Mouse (Mus musculus) adrenal gland (tissue): ENCODE measurements around the gene Cnpy4.

ENCODE experiments used
- intact Hi-C: fragments of 180-260 bp; cut with DNase I; formaldehyde crosslinking; loops from one replicate; pipeline ENCODE4 v1.15.1; 2025
- long read RNA-seq, 2 experiments: library from polyadenylated mRNA; unstranded; transcript quantifications; one replicate each; pipeline ENCODE4 v2.0.0; 2020; ENCODE audit warnings: borderline replicate concordance in 1 of 2; ENCODE audit not compliant: insufficient replicate concordance in 1 of 2

Gene Cnpy4
- long read RNA-seq, experiment 1, transcript Cnpy4-202 (6 exons, 1,855 nt), result major isoform, 13 of 13 reads
- long read RNA-seq, experiment 1, partial matches to known transcripts, result 0 of 13 reads
- long read RNA-seq, experiment 1, other reads (novel, unspliced or antisense), result 0 of 13 reads
- long read RNA-seq, experiment 2, transcript Cnpy4-202 (6 exons, 1,855 nt), result major isoform, 12 of 12 reads
- long read RNA-seq, experiment 2, partial matches to known transcripts, result 0 of 12 reads
- long read RNA-seq, experiment 2, other reads (novel, unspliced or antisense), result 0 of 12 reads

DNA sequence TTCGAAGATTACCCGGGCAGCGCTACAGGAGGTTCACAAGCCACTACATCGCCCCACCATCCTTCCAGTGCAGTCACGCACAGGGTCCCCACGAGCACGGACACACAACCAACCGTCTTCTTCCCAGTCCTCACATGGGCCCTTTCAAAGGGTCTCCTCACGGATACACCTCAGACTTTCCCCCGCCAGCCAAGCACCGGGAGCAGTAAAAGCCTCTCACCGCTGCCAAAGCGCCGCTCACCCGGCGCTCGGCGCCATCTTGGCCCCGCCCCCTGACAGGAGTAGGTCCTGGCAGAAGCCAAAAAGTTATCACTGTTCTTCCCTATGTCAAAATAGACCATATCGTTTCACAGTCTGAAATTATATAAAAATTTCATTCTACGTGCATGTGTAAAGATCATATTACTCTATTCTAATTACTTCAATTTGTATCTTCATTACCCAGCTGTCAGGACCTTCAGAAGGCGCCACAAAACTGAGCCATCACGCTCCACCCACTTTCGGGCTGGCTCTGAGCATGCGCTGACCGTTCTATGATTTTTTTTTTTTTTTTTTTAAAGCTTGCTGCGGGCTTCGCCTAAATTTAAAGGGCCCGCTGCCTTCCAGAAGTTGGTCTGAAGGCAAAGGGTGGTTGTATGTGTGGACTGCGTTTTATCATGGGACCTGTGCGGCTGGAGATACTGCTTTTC, at the start of gene Cnpy4, which contains the start of gene Taf6:
TSS of gene Cnpy4 (plus strand) at position 536 of the 689 bp plus-strand sequence.
TSS of gene Taf6 (minus strand) at position 502 of the 689 bp plus-strand sequence.
- intact Hi-C loops, result no loop called here

DNA sequence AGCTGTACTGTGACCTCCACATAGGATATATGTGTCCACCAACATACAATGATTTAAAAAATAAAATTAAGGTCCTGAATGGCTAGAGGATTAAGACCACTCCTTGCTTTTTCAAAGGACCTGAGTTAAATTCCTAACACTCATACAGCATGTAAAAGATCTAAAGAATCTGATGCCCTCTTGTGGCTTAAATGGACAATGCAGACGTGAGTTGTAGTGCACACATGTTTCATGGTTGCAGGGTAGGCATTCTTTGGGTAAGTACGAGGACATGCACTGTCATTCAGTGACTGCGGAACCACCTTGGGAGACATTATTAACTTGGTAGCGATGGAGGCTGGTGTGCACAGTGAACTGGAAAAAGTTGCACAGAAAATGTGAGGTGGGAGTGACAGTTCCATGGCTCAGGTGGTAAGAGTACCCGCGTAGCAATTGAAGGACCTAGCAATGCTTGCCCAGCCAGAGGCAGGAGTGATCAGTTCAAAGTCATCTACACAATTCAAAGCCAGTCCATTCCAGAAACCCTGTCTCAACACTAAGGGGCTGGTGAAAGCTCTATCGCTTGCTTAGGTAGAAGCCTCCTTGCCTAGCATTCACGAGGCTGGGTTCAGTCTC, 49.2 kb upstream of the Cnpy4 start:
- intact Hi-C loops, result loop anchor here (5.0 kb wide), 1 partner anchor 251 kb away; no protein-coding TSS in a partner anchor

DNA sequence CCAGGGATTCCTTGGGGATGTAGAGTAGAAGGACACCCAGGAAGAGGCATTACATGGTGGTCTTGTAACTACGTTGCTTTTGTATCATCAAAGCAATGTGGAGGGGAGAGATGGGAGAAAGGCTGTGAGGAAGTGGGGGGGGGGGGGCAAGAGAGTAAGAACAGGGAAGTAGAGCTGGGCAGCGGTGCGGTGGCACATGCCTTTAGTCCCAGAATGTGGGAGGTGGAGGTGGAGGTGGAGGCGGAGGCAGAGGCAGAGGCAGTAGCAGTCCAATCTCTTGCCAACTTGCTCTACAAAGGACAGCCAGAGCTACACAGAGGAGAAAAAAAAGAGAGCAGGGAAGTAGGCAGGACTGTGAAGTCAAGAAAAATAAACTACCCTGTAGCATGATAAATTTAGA, 48.7 kb upstream of the Cnpy4 start:
- intact Hi-C loops, result loop anchor here (5.0 kb wide), 1 partner anchor 251 kb away; no protein-coding TSS in a partner anchor

DNA sequence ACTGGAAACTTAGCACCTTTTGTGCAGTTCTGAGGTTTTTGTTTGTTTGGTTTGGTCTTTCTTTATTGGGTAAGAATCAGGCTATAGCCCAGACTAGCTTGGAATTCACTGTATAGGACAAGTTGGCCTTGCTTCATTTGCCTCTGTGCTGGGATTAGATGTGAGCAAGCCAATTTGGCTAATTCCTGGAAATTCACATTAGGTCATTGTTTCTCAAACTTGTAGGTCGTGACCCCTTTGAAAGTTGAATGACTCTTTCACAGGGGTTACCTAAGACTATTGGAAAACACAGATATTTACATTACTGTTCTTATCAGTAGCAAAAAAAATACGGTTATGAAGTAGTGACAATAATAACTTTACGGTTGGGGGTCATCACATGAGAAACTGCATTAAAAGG, 32.9 kb upstream of the Cnpy4 start:
- intact Hi-C loops, result no loop called here

DNA sequence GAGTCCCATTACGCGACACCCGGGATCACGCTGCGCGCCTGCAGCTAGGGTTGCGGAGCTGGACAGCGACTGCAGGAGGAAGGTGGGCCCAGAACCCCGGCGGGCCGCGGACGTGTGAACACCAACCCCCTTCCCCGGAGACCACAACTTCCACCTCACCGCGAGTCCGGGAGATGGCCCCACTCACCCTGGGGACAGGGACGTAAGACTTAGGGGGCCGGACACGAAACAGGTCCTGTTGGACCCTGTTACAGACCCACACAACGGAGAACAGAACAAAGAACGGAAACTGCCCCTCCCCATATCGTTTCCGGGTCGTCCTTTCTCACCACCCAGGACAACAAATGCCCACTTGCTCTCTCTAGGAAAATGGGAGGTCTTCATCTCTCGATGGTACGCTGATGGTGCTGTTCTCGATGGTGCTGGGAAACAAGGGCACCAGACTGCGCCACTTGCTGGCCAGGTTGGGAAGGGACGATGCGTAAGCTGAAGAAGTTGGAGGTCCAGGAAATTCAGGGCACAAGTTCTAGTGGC, 31.8 kb upstream of the Cnpy4 start, which contains the start of gene Zfp113:
TSS of gene Zfp113 (minus strand) at position 302 of the 534 bp plus-strand sequence.
- intact Hi-C loops, result loop anchor here (1.0 kb wide), 1 partner anchor 39 kb away; the partner anchor contains the start of gene Zscan21

DNA sequence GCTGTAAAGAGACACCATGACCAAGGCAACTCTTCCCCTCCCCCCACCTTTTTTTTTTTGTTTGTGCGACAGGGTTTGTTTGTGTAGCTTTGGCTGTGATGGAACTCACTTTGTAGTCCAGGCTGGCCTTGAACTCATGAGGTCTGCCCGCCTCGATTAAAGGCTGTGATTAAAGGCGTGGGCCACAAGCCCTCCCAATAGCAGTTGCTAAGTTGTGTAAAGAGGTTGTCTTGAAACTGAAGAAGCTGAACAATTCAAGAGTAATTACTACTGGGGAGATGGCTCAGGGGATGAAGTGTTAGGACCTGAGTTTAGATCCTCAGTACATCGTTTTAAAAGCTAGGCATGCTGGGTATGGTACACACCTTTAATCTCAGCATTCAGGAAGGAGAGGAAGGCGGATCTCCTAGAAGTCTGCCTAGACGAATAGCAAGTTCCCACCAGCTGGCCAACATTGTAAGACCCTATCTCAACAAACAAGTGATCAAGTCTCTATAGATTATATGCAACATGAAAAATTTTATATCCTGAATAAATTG, 27.0 kb upstream of the Cnpy4 start:
- intact Hi-C loops, result no loop called here

DNA sequence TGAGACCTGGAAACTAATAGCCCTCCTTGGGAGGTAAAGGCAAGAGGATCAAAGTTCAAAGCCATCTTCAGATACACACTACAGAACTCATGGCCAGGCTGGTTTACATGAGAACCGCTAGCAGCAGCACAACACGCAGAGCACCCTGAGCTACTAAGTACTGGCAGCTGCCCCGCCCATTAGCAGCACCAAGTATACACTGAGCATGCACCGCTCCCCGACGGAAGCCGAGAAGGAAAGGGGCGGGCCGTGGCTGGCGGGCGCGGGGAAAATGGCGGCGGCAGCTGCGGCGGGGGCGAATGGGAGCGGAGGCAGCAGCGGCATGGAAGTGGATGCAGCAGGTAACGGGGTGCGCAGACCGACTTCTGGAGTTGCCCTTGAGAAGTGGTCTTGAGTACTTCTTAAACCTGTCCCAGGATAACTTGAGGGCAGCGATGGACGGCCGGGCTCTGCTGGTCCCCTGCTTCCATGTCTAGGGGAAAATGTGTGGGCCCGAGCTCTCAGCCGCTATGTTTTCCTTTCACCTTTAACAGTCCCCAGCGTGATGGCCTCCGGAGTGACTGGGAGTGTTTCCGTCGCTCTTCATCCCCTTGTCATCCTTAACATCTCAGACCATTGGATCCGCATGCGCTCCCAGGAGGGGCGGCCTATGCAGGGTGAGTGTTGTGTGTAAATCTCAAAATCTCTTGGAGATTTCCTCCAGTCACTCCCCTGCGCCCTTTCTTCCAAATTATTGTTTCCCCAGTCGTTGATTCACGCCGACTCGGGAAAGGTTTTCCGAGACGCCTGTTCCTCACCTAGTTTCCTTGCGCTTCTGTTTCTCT, 26.2 kb upstream of the Cnpy4 start, which contains the start of gene Cops6:
TSS of gene Cops6 (plus strand) at position 230 of the 824 bp plus-strand sequence.
- intact Hi-C loops, result no loop called here

DNA sequence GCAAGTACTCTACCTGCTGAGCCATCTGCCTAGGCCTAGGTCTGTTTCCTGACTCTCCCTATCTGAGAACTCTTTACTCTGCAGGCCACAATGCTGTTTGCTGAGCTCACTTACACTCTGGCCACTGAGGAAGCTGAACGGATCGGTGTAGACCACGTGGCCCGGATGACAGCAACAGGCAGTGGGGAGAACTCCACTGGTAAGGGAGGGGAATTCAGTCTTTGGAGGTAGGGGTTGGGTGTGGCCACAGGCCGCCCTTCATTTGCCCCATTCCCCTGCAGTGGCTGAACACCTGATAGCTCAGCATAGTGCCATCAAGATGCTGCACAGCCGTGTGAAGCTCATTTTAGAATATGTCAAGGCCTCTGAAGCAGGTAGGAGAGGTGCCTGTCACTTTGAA, 24.2 kb upstream of the Cnpy4 start:
- intact Hi-C loops, result no loop called here

DNA sequence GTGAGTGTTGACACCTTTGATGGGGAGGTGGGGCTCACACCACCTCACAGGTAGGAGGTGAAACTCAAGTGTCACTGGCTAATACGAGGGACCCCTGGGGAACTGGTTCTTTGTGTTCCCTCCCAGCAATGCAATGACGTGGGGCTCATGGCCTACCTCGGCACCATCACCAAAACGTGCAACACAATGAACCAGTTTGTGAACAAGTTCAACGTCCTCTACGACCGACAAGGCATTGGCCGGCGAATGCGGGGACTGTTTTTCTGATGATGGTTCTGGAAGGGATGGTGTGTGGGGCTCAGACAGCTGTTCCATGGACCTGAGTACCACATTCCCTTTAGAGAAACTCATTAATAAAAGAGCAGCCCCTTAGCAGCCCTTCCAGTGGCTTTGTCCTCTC, 23.7 kb upstream of the Cnpy4 start:
- intact Hi-C loops, result no loop called here

DNA sequence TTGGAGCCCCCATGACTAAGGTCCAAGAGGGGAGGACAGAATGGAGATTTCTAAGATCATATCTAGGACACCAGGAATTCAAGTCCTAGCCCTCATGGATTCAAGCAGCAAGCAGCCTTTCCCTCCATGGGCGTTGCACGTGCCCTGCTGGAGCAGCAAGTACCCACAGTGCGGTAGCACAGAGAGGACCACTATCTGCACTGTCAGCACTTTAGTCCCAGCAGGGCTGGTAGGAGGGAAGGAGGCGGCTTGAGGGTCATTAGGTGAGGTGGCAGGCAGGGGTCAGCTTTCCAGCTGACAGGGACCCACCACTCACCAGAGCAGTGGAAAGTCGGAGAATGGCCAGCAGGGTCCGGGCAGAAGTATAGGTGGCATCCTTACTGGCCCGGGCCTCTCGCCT, 21.7 kb upstream of the Cnpy4 start:
- intact Hi-C loops, result no loop called here

DNA sequence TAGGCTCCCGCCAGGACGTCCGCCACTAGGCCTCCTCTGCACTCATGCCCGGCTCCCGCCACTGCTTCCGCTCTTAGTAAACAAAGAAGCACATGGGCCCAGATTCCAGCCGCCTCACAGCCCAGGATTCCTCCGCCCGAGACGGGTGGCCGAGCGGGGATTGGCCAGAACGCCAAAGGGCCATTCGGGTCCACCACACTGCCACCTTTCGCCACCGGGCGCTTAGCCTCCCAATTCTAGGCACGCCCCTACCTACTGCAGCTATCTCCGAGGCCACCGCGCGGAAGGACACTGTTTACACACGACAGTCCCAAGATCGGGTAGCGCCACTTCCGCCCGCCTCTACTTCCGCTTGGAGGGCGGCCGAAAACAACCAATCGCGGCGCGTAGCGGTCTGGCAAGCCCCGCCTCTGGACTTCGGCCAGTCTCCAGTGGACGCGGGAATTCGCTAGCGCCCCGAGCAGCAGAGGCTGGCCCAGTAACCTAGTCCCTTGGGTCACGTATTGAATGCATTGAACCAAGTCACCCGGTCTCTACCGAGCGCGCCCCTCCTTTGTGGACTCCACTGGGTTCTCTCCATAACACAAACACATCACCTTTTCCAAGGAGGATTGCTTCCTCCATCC, 16.2 kb upstream of the Cnpy4 start:
- intact Hi-C loops, result no loop called here

DNA sequence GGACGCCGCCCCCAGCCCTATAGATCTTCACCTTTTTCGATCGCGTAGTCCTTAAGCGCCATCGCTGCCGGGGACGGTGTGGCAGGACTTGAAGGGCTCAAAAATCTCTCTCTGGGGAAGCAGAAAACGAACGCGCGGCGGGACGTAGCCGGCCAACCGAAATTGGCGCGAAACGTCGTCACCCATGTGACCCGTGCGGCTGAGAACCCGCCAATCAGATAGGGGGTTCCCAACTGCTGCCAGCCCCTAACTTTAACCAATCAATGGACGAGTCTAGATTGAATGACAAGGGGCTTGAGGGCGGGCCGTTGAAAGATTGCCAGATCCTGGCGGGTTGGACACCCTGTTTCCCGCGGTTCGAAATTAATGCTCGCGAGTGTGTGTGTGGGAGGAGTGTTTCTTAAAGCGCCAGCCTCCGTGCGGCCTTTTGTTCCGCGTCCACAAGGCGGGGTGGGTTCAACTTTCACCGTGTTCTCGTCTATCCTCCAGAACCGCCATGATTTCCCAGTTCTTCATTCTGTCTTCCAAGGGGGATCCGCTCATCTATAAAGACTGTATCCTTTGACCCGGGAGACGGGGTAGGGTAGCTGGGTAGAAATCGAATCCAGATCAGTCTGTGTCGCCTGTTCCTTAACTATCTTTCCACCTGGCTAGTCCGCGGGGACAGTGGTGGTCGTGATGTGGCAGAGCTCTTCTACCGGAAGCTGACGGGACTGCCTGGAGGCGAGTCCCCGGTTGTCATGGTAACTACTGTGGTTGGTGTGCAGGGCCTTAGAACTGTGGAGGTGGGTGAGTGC, 15.4 kb upstream of the Cnpy4 start, which contains the start of the genes Ap4m1 and Mcm7:
TSS of gene Ap4m1 (plus strand) at position 308 of the 797 bp plus-strand sequence.
TSS of gene Mcm7 (minus strand) at position 728 of the 797 bp plus-strand sequence.
- intact Hi-C loops, result no loop called here

DNA sequence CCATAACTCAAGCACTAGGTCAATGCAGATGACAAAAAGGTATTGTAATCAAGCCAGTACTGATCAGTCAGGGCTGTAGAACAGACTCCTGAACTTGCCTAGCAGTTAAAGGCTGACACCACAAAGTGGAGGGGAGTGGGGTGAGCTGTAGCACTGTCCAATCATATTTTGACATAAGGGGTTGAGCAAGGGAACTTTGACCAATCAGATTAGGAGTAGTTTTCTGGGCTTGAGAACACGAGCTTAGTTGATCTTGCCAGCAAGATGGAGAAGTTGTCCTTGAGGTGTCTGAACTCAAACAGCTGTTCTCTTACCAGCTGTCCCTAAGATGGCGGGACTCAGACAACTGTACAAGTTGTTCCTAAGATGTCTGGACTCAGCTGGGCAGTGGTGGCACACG, 14.1 kb upstream of the Cnpy4 start:
- intact Hi-C loops, result no loop called here

DNA sequence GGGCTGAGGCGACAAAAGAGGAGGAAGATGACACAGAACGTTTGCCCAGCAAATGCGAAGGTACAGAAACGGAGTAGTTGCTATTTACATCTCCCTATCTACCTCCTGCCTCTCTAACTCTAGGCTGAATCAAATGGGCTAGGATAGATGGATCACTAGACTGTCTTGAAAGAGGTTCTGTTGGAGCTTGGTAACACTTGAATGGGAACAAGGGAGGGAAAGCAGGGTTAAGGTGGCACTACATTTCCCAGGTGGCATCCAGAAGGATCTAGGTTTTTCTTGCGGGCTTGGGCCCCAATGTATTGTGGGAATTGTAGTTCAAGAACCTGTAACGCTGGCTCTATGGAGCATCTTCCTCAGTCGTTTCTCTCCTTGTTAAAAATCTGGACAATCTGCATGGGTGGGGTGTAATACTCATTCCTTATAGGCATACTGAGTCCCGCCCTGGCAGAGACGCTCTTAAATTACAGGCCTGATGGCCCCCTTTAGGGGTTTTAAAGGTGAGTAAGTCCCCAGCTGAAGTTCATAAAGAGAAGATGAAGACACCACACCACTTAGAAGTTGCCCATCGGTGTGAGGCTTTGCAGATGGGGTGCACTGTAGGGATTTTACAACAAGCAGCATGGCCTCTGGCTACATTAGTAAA, 499 bp downstream of the Cnpy4 start:
- intact Hi-C loops, result no loop called here

DNA sequence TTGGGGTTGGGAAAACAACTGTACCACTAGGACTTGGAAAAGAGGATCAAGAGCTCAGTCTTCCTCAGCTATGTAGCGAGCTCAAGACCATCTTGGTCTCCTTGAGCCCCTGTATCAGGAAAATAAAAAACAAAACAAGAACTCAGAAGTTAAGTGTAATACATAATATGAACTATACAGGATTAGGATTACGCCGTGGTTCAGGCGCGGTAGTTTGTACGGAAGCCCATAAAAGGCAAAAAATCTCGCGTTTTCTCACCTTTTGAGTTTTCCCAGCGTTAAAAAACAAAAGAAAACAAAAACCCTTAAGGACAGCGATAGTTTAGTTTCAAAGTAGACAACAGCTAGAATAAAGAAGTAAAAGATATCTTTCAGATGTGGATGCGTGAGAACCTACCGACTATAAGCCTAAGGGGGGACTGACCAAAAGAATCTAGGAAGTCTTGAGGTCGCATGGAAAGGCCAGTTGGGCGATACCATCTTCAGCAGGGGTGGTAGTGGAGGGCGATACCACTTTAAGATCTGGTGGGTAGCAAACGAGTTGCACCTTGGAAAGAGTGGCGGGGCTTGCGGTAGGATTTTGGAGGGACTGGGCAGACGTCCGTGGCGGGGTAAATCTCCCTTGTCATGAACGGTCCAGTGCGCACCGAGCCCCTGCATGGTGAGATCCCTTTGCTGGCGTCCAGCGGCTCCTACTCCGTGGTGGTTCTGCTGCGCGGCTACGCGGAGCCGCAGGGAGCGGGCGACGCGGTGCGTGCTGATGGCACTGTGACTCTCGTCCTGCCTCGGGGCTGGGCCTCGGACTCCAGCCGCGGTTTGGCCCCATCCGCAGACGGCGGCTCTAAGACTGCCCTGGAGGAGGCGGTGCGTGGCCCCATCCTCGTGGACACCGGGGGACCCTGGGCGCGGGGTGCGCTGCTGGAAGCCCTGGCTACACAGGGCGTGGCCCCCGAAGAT, 6.8 kb downstream of the Cnpy4 start, which contains the start of gene Mblac1:
TSS of gene Mblac1 (plus strand) at position 544 of the 957 bp plus-strand sequence.
- intact Hi-C loops, result no loop called here

DNA sequence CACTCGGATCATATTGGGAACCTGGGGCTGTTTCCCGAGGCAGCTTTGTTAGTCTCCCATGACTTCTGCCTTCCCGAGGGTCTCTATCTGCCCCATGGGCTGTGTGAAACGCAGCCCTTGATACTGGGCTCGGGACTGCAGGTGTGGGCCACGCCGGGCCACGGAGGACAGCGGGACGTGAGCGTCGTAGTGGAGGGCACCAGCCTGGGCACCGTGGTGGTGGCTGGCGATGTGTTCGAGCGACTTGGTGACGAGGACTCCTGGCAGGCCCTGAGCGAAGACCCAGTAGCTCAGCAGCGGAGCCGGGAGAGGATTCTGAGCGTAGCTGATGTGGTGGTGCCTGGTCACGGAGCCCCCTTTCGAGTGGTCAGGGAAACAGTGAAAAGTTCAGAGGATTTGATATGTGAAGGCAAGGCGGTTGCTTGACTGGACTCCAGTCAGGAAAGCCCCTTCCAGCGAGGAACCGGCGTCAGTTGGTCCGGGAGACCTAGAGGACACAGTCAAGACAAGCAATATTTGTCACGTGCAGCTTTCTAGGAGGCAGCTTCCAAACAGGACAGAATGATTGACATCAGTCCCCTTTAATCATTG, 7.6 kb downstream of the Cnpy4 start:
- intact Hi-C loops, result no loop called here

DNA sequence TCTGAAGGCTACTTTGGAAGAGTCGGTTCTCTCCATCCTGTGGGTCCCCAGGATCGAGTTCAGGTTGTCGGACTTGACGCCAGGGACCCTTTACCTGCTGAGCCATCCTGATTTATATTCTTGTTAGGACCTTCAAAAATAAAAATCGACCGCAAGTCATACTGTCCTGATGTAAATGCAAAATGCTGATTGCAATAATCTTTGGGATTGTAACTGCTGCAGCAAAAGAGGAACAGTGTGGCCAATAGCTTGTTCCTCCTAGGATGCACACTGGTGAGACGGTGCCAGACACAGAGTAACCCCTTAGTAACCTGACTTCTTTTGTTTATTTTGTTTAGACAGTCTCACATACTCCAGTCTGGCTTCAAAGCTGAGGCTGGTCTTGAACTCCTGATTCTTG, 8.2 kb downstream of the Cnpy4 start:
- intact Hi-C loops, result no loop called here
